ENCODE assay signal across 8 mouse cellular contexts in genomic region chr10:127059968-127060916, GRCm38 (mm10). TPM values are rescaled to one million over a fixed set of nuclear protein-coding genes. Genes with fewer than 3 reads are reported as not detected.
DNase-seq lines count a peak whose midpoint lies in the region; ATAC-seq and TF ChIP-seq lines count a peak whose summit lies in the region.

TSS of gene March9 (minus strand) at chr10:127060184.

- H3K27me3 ChIP-seq in MEL (ENCODE audit: control insufficient read depth in 1 of 2, insufficient read depth in 2 of 2, low read length in 2 of 2) = no peaks in the 10 kb centered on the region
- H3K27me3 ChIP-seq in small intestine, adult 2 months (ENCODE audit: control insufficient read depth, insufficient read depth, low read length) = peaks cover 9% of the 10 kb centered on the region

- no peak within 1 kb of the TSS for H3K27ac ChIP-seq in MEL (ENCODE audit: control insufficient read depth, low read depth, low read length)
- no peak within 1 kb of the TSS for H3K27ac ChIP-seq in embryonic fibroblast, embryonic 13.5 days (ENCODE audit: insufficient read depth, low read length)
- H3K27ac ChIP-seq in macrophage = no peak within 1 kb of the TSS
- no peak within 1 kb of the TSS for H3K27ac ChIP-seq in small intestine, adult 2 months (ENCODE audit: insufficient read depth, low read depth, low read length)

- WGBS in macrophage (ENCODE audit: missing documents) = 7% methylated on average over 51 of the region's 72 CpGs
- 1% methylated on average over 61 of the region's 72 CpGs for WGBS in small intestine, adult 2 months

- H3K4me3 ChIP-seq in MEL (ENCODE audit: control insufficient read depth in 1 of 2, insufficient read depth in 1 of 2, low read depth in 2 of 2, low read length in 2 of 2) (peak within 1 kb of the TSS; percentile 35 to 63), macrophage (ENCODE audit: inconsistent target) (peak within 1 kb of the TSS; percentile 11)
- peak within 1 kb of the TSS; percentile 25; the same call in 1 of the 2 replicates for H3K4me3 ChIP-seq in embryonic fibroblast, embryonic 13.5 days (ENCODE audit: insufficient read depth, low read length)
- H3K4me3 ChIP-seq in small intestine, adult 2 months (ENCODE audit: low read depth, low read length) = peak within 1 kb of the TSS; percentile 75

- no peak for TF ChIP-seq POLR2A in MEL (IDR thresholded peaks at IDR 0.05; ENCODE audit: control insufficient read depth in 1 of 2, insufficient read depth in 1 of 2, low read depth in 1 of 2, low read length in 2 of 2, poor library complexity in 1 of 2)
- TF ChIP-seq POLR2A in embryonic fibroblast, embryonic 13.5 days (IDR thresholded peaks at IDR 0.05; ENCODE audit: low read depth, low read length) = no peak
- no peak for TF ChIP-seq POLR2A in small intestine, adult 2 months (IDR thresholded peaks at IDR 0.05; ENCODE audit: low read depth, low read length)

- peak; percentile 54 for ATAC-seq in inflammation-experienced regulatory T-cells, adult 6 months

- H3K9ac ChIP-seq in MEL (ENCODE audit: control insufficient read depth, low read depth, low read length, poor library complexity, severe bottlenecking) = peak within 1 kb of the TSS; percentile 61

- intact Hi-C loops in left cerebral cortex, postnatal 10 days (cut with DNase I) = no loop called here

- TF ChIP-seq EP300 in MEL (IDR thresholded peaks at IDR 0.05; ENCODE audit: low read depth in 1 of 2, low read length in 2 of 2) = no peak

- no peak for TF ChIP-seq CTCF in MEL (IDR thresholded peaks at IDR 0.05 in 2 of 3, conservative IDR thresholded peaks at IDR 0.05 in 1 of 3; ENCODE audit: control insufficient read depth in 1 of 3, insufficient read depth in 1 of 3, low read depth in 2 of 3, low read length in 3 of 3, poor library complexity in 1 of 3, severe bottlenecking in 1 of 3)
- no peak for TF ChIP-seq CTCF in embryonic fibroblast, embryonic 13.5 days (IDR thresholded peaks at IDR 0.05; ENCODE audit: borderline replicate concordance, insufficient read depth, low read length)
- no peak for TF ChIP-seq CTCF in small intestine, adult 2 months (IDR thresholded peaks at IDR 0.05; ENCODE audit: extremely low read depth, insufficient read length, insufficient replicate concordance, low read depth, low read length)

- DNase-seq in MEL (ENCODE audit: low read depth, low spot score) = peak; percentile 73
- DNase-seq in adrenal gland, postnatal 36 days = peak; percentile 84 to 91
- DNase-seq in left cerebral cortex, postnatal 10 days (ENCODE audit: extremely low spot score in 1 of 2, low spot score in 2 of 2) = peak; percentile 71 to 86
- DNase-seq in c-Kit-positive CD71-positive TER-119-positive erythroid progenitor cells, embryonic 14.5 days (ENCODE audit: low spot score) = no peak

- peaks cover 18% of the 10 kb centered on the region for H3K79me2 ChIP-seq in MEL (ENCODE audit: control insufficient read depth, insufficient read depth, low read length, poor library complexity)
- H3K79me2 ChIP-seq in macrophage (ENCODE audit: inconsistent target) = peaks cover 18% of the 10 kb centered on the region

- H3K36me3 ChIP-seq in MEL (ENCODE audit: control insufficient read depth in 1 of 2, insufficient read depth in 2 of 2, low read length in 2 of 2) (peaks cover 6 to 13% of the 10 kb centered on the region in 2 experiments), macrophage (ENCODE audit: inconsistent target) (peaks cover 5% of the 10 kb centered on the region; the same call in 1 of the 2 replicates)
- peaks cover 10% of the 10 kb centered on the region for H3K36me3 ChIP-seq in small intestine, adult 2 months (ENCODE audit: control insufficient read depth, insufficient read depth, low read length)

- no peaks in the 10 kb centered on the region for H3K9me3 ChIP-seq in MEL (replicated peaks; ENCODE audit: insufficient read depth, low read length)

- TF ChIP-seq RAD21 in MEL (IDR thresholded peaks at IDR 0.05; ENCODE audit: low read depth, low read length) = no peak

- peaks cover 3 to 18% of the 10 kb centered on the region in 2 experiments; a peak in 3 of 4 replicates for H3K4me1 ChIP-seq in MEL (ENCODE audit: control insufficient read depth in 1 of 2, insufficient read depth in 2 of 2, low read length in 2 of 2)
- no peaks in the 10 kb centered on the region for H3K4me1 ChIP-seq in embryonic fibroblast, embryonic 13.5 days (ENCODE audit: control insufficient read depth, insufficient read depth, low read length)
- peaks cover 11% of the 10 kb centered on the region for H3K4me1 ChIP-seq in small intestine, adult 2 months (ENCODE audit: control insufficient read depth, insufficient read depth, insufficient read length, low read length)

TF ChIP-seq in MEL, 35 proteins besides CTCF, POLR2A, EP300 and RAD21:
- TF ChIP-seq UBTF (IDR thresholded peaks at IDR 0.05; ENCODE audit: borderline replicate concordance, insufficient read depth, low read depth, low read length) (no peak), NRF1 (IDR thresholded peaks at IDR 0.05; ENCODE audit: insufficient read depth, low read depth, low read length, poor library complexity, severe bottlenecking) (peak; percentile 77), MAZ (IDR thresholded peaks at IDR 0.05; ENCODE audit: low read depth, low read length) (peak; percentile 86; the same call in 1 of the 2 replicates), SIN3A (IDR thresholded peaks at IDR 0.05; ENCODE audit: low read length) (0 out of 2 replicates have a peak, but pooled peaks have one; percentile 5)

RNA-seq across cellular contexts. Expression of gene March9, which starts in this region (rescaled TPM):
- 2.1 and 2.3 TPM in 2 replicates for total RNA-seq in MEL (2012; rRNA removed)
- polyA plus RNA-seq in MEL (2012; ENCODE audit: insufficient read depth in 1 of 2, insufficient read length in 2 of 2, low read depth in 1 of 2, low replicate concordance in 2 of 2, missing spikeins in 1 of 2) (1 to 10 TPM in 1 of 2 experiments, not detected in 1; 5.2 TPM), macrophage (2018) (1.4 to 1.6 TPM (median 1.5 TPM) in 3 replicates)
- 1 to 10 TPM; 9.3 to 9.7 TPM for total RNA-seq in adrenal gland, postnatal 36 days (2021)
- polyA plus RNA-seq in embryonic fibroblast, embryonic 13.5 days (2011; ENCODE audit: insufficient read length, low read depth, missing spikeins) = 2.8 and 3.0 TPM in 2 replicates
- under 1 TPM; 0.35 to 0.84 (median 0.72) TPM for polyA plus RNA-seq in inflammation-experienced regulatory T-cells, adult 6 months (2017; shearing (Covaris generic))
- 10 to 100 TPM; 49.6 to 49.8 TPM for total RNA-seq in left cerebral cortex, postnatal 10 days (2021)
- total RNA-seq in macrophage (2018; cell fraction: chromatin; rRNA removed) = 1 to 10 TPM in 5 of 26 experiments, under 1 TPM in 7, not detected in 14; 0.23 to 3.5 (median 0.60) TPM
- 1 to 10 TPM in 13 of 26 experiments, under 1 TPM in 13; 0.12 to 3.1 (median 0.78) TPM for total RNA-seq in macrophage (2018; cell fraction: cytosol; rRNA removed)
- 1 to 10 TPM in 7 of 26 experiments, under 1 TPM in 15, not detected in 4; 0.14 to 2.0 (median 0.57) TPM for total RNA-seq in macrophage (2018; cell fraction: nucleus; rRNA removed)
- 1.9 and 6.9 TPM in 2 replicates for polyA plus RNA-seq in small intestine, adult 2 months (2012; rRNA removed)

Comparison
In these comparisons a context has a peak if more than half of its experiments do, and no peak if none do; other contexts are left out.
1. RNA of gene March9 (total RNA-seq): 49.6 to 49.8 TPM in left cerebral cortex, postnatal 10 days; 9.3 to 9.7 TPM in adrenal gland, postnatal 36 days and 2.1 to 2.3 TPM in MEL; every median in the first group is over 4 times any median in the second.
2. Peak in ATAC-seq in inflammation-experienced regulatory T-cells, adult 6 months; RNA of the gene not detected or under 1 TPM.
3. H3K4me3 ChIP-seq: peak in every context shown above with its lines; median percentile 75 in small intestine, adult 2 months; 49 in MEL; 25 in embryonic fibroblast, embryonic 13.5 days; 11 in macrophage.